Mouse (Mus musculus) lung, embryonic 16.5 days (tissue): ENCODE measurements at regions not wholly inside any gene's neighbourhood (a gene's known extent, or its start where the extent isn't known, plus 50 kb on each side); places are given as distances from the start of the nearest gene placed in this dataset.

ENCODE experiments used
- ATAC-seq: fragments of 200-750 bp; cut with Nextera tagmentation; 2 replicates; pipeline ENCODE4 v1.8.0; 2017; ENCODE audit warnings: low read depth, mild to moderate bottlenecking, moderate library complexity
- H3K27ac ChIP-seq: fragments of 300-500 bp; sonication (generic); 2 replicates; pipeline ENCODE4 v1.5.1; 2014; ENCODE audit warnings: mild to moderate bottlenecking, control low read depth, low read length
- H3K27me3 ChIP-seq: fragments of 300-500 bp; sonication (generic); 2 replicates; pipeline ENCODE4 v1.6.1; 2014; ENCODE audit warnings: low read depth, low read length, mixed read lengths; ENCODE audit not compliant: control insufficient read depth, insufficient read depth
- H3K36me3 ChIP-seq: fragments of 300-500 bp; sonication (generic); 2 replicates; pipeline ENCODE4 v1.6.1; 2014; ENCODE audit warnings: low read length; ENCODE audit not compliant: control insufficient read depth, insufficient read depth
- H3K4me1 ChIP-seq: fragments of 300-500 bp; sonication (generic); replicated peaks from 2 replicates; pipeline ENCODE4 v1.6.1; 2014; ENCODE audit warnings: low read length, mixed read lengths; ENCODE audit not compliant: control insufficient read depth, insufficient read depth
- H3K4me2 ChIP-seq: fragments of 300-500 bp; sonication (generic); 2 replicates; pipeline ENCODE4 v1.6.1; 2014; ENCODE audit warnings: low read depth, low read length, control low read depth
- H3K4me3 ChIP-seq: fragments of 300-500 bp; sonication (generic); 2 replicates; pipeline ENCODE4 v1.5.1; 2014; ENCODE audit warnings: mild to moderate bottlenecking, low read length, control low read depth
- H3K9ac ChIP-seq: fragments of 300-500 bp; sonication (generic); 2 replicates; pipeline ENCODE4 v1.6.1; 2014; ENCODE audit warnings: low read length, control low read depth
- H3K9me3 ChIP-seq: fragments of 300-500 bp; sonication (generic); 2 replicates; pipeline ENCODE4 v1.6.1; 2016; ENCODE audit warnings: low read length; ENCODE audit not compliant: control insufficient read depth
- WGBS: fragments of 180-500 bp; shearing (Covaris S2); extraction: QIAGEN DNeasy Blood & Tissue Kit; methylation state at CpG from one replicate; pipeline ENCODE4 v1.1.7; 2014; 5-methylcytosine and 5-hydroxymethylcytosine counted together

GRCm38 (mm10) chr2:178727930-178728793 lies 297.8 kb downstream of the Cdh26 start:
- no peaks in the 10 kb centered on the region for H3K36me3 ChIP-seq
- WGBS: 4% methylated on average over 17 of the region's 17 CpGs
- no peaks in the 10 kb centered on the region for H3K27me3 ChIP-seq
- ATAC-seq: no peak
- no peak overlapping the region for H3K4me3 ChIP-seq
- no peaks in the 10 kb centered on the region for H3K4me1 ChIP-seq
- no peak overlapping the region for H3K27ac ChIP-seq
- no peaks in the 10 kb centered on the region for H3K9me3 ChIP-seq
- no peak overlapping the region for H3K9ac ChIP-seq
- H3K4me2 ChIP-seq: no peak overlapping the region

DNA sequence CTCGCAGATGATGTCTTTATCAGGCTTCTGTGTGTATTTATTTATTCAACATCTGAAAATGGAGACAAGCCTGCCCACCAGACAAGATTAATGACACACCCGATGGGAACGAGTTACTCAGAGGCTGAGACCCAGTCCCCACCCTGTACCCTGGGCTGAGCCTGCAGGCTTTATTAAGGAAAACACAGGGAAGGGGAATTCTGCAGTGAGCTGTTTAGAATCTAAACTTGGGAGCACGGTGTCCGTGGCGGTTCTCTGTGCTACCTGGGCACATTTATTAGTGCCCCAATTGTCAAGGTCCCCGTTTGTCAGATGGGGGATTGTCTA lies 298.4 kb downstream of the Cdh26 start:
- Histone ChIP-seq H3K36me3 (no peaks in the 10 kb centered on the region), H3K4me1 (no peaks in the 10 kb centered on the region), H3K4me3 (no peak overlapping the region), H3K9me3 (no peaks in the 10 kb centered on the region), H3K27ac (no peak overlapping the region), H3K9ac (no peak overlapping the region), H3K4me2 (no peak overlapping the region), H3K27me3 (no peaks in the 10 kb centered on the region)
- WGBS: 3% methylated on average over 7 of the region's 7 CpGs
- no peak for ATAC-seq

DNA sequence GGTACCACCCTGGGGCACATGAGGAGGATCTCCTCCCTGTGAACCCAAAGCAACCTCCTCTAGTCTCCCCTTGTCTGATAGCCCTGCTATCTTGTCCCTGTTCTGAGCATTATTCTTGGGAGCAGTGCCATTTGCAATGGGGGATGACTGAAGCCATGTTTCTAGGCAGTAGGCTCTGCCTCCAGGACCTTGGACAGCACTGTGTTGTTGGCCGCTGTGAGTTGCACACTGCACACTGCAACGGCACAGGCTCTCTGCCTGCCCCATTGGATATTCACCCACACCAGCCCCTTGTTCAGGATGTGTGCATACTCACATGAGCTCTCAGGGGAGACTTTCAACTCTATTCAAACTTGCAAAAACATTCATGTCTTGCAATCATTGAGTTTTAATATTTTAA lies 304.8 kb downstream of the Cdh26 start:
- no peak overlapping the region for H3K9ac ChIP-seq
- no peak overlapping the region for H3K4me3 ChIP-seq
- no peaks in the 10 kb centered on the region for H3K36me3 ChIP-seq
- no peaks in the 10 kb centered on the region for H3K4me1 ChIP-seq
- H3K9me3 ChIP-seq: no peaks in the 10 kb centered on the region
- H3K27ac ChIP-seq: no peak overlapping the region
- 2% methylated on average over 2 of the region's 2 CpGs for WGBS
- no peak overlapping the region for H3K4me2 ChIP-seq
- no peaks in the 10 kb centered on the region for H3K27me3 ChIP-seq
- ATAC-seq: no peak

DNA sequence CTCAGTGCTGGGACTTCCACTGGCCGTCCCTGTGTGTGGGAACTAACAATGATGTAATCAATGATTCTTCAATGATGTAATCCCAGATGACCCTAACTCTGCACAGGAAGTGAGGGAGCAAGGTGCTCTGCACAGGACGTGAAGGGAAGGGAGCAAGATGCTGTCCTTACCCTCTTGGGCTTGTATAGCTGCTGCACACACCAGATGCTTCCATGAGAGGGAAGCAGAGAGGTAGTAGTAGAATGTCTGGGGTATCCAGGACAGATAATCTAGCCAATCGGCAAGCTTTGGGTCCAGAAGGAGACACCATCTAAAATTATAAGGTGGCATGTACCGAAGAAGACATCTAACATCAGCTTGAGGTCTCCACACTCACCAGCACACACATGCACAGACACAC lies 314.3 kb downstream of the Cdh26 start:
- Histone ChIP-seq H3K36me3 (no peaks in the 10 kb centered on the region), H3K9ac (no peak overlapping the region), H3K4me1 (no peaks in the 10 kb centered on the region), H3K27ac (no peak overlapping the region), H3K9me3 (no peaks in the 10 kb centered on the region), H3K4me3 (no peak overlapping the region), H3K4me2 (no peak overlapping the region), H3K27me3 (no peaks in the 10 kb centered on the region; the same call in 1 of the 2 replicates)
- 53% methylated on average over 4 of the region's 4 CpGs for WGBS
- no peak for ATAC-seq

DNA sequence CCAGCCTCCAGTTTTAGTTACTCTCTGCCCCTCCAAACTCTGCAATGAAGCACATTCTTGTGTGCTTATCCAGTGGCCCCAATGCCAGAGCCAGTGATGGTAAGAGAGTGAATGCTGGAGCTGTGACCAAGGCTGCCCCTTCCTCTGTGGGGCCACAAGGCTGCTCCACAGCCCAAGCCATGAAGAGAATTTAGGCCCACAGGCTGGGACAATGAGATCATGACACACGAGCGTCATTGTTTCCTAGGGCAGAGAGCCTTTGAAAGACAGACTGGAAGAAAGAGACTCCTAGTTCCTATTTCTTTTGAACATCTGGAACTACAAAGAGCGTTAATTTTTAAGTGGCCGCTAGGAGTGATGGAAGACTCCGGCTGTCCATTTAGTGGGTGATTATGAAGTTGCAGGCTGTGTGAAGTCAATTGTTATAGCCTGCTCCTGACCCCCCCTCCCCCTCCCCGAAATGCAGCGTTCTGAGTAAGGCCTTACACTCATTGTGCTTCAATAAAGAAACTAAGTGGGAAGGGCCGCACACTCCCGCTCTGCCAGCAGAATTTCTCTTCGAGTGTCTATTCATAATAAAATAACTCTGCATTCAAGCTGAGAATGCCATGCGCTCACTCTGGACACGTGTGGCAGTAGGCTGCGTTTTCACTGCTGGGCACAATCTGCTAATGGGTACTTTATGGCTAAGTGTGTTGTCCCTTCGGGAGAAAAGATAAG lies 315.1 kb downstream of the Cdh26 start:
- Histone ChIP-seq H3K36me3 (no peaks in the 10 kb centered on the region), H3K4me3 (no peak overlapping the region), H3K27me3 (no peaks in the 10 kb centered on the region; the same call in 1 of the 2 replicates), H3K9me3 (no peaks in the 10 kb centered on the region), H3K4me1 (no peaks in the 10 kb centered on the region), H3K4me2 (no peak overlapping the region), H3K9ac (no peak overlapping the region), H3K27ac (no peak overlapping the region)
- 65% methylated on average over 14 of the region's 14 CpGs for WGBS
- no peak for ATAC-seq

GRCm38 (mm10) chr2:178751247-178751646 lies 320.9 kb downstream of the Cdh26 start:
- Histone ChIP-seq H3K4me3 (no peak overlapping the region), H3K4me2 (no peak overlapping the region), H3K27ac (no peak overlapping the region), H3K36me3 (no peaks in the 10 kb centered on the region), H3K9ac (no peak overlapping the region), H3K9me3 (no peaks in the 10 kb centered on the region), H3K4me1 (no peaks in the 10 kb centered on the region), H3K27me3 (no peaks in the 10 kb centered on the region)
- no peak for ATAC-seq
- 50% methylated on average over 1 of the region's 1 CpGs for WGBS

GRCm38 (mm10) chr2:178758366-178758765 lies 328.0 kb downstream of the Cdh26 start:
- Histone ChIP-seq H3K27me3 (no peaks in the 10 kb centered on the region), H3K4me2 (no peak overlapping the region), H3K27ac (no peak overlapping the region), H3K9ac (no peak overlapping the region), H3K4me3 (no peak overlapping the region), H3K4me1 (no peaks in the 10 kb centered on the region), H3K36me3 (no peaks in the 10 kb centered on the region), H3K9me3 (no peaks in the 10 kb centered on the region)
- 4% methylated on average over 2 of the region's 2 CpGs for WGBS
- no peak for ATAC-seq

GRCm38 (mm10) chr2:178768526-178768925 lies 338.2 kb downstream of the Cdh26 start:
- no peak overlapping the region for H3K27ac ChIP-seq
- no peak for ATAC-seq
- no peak overlapping the region for H3K9ac ChIP-seq
- H3K36me3 ChIP-seq: no peaks in the 10 kb centered on the region
- no peaks in the 10 kb centered on the region for H3K9me3 ChIP-seq
- WGBS: 40% methylated on average over 4 of the region's 4 CpGs
- no peak overlapping the region for H3K4me2 ChIP-seq
- H3K27me3 ChIP-seq: no peaks in the 10 kb centered on the region
- no peak overlapping the region for H3K4me3 ChIP-seq
- no peaks in the 10 kb centered on the region for H3K4me1 ChIP-seq

DNA sequence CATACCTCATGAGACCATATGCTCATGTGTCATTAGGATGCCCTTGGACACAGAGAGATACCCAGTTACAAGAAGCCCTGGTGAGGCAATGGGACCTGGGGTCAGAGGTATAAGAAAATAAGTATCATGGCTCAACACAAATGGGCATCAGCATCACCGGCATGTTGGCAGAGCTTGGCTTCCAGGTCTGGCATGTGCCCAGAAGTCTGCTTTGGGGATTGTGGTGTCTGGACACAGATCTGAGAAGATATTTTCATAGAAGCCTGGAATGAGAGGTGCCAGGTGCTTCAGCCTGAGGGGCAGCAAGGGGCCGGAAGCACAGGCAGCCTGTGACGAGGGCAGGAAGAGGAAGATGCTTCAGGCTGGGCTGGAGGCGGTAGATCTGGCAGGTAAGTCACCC lies 338.7 kb downstream of the Cdh26 start:
- H3K4me3 ChIP-seq: no peak overlapping the region
- no peak overlapping the region for H3K27ac ChIP-seq
- H3K27me3 ChIP-seq: no peaks in the 10 kb centered on the region
- no peaks in the 10 kb centered on the region for H3K4me1 ChIP-seq
- no peaks in the 10 kb centered on the region for H3K36me3 ChIP-seq
- no peaks in the 10 kb centered on the region for H3K9me3 ChIP-seq
- ATAC-seq: no peak
- H3K9ac ChIP-seq: no peak overlapping the region
- 77% methylated on average over 4 of the region's 4 CpGs for WGBS
- H3K4me2 ChIP-seq: no peak overlapping the region
